Mouse (Mus musculus) B cell, adult 67 days (primary cell): ENCODE measurements around the gene Zfp983. TPM values are rescaled to one million over a fixed set of nuclear protein-coding genes. Genes with fewer than 3 reads are reported as not detected.

Source experiments
- total RNA-seq, 2 experiments: library from RNA; stranded (reverse); gene quantifications; 4 replicates each; pipeline ENCODE4 v1.2.4; 2023

The Zfp983 gene
- 10 to 100 TPM; 10.3 to 11.1 TPM for total RNA-seq

DNA sequence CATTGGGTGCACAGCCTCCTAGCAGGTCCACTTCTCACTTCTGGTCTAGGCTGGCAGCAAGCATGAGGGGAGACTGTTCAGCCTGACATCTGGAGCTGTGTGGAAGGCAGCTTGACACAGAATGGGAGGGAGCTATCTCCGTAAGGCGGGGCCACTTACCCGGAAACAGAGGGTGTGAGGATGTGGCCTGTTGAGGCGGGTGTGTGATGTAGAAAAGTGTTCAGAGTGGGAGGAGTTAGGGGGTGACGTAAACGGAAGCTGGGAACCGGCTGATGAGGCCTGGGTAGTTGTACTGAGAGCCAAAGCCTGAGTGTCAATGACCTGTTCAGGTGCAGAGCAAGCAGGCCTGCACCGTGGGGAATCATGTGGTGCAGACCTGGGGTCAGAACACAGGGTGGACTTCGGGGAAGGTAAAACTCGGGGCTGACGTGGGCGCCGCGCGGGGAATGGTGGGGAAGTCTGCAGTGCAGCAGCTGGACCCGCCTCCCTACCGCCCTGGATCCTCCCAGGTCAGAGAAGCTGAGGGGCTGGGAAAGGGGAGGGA, at the start of gene Zfp983:
Zfp983 (plus strand) TSS at position 261 of the 544 bp plus-strand sequence.

GRCm38 (mm10) chr17:21691560-21691959, 41.1 kb downstream of the Zfp983 start, which contains the start of gene Gm10226:
Gene Gm10226 (plus strand): TSS chr17:21691860.

DNA sequence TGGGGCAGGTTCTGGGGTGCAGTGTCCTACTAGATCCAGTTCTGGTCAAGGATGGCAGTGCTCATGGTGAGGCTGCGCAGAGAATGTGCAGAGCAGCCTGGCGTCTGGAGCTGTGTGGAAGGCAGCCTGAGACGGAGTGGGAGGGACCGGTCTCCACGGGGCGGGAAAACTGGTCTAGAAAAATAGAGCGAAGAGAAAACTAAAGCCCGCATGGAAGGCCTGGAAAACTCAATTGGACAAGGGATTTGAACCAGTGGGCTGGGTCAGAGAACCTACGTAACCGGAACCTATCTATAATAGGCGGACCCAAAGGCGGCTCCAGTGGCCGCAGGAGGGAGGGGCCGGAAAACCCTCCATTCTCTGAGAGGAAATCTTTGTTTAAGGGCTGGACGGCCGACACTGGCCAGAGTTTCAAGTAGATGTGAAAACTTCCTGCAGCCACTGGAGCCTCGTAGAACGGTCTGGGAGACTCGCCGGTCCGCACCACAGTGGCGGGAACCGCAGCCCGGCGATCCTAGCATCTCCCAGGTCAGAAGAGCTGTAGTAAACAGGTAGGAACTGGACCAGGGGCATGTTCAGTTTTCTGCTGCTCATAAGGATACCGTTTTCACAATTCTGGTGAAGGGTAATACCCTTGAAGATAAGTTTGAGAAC, 57.0 kb downstream of the Zfp983 start, which contains the start of gene Zfp760:
Zfp760 (plus strand) TSS at position 399 of the 654 bp plus-strand sequence.

Other genes starting within 250 kb of the Zfp983 start
- gene Zfp54, start 227.4 kb upstream of the Zfp983 start, total RNA-seq = 1 to 10 TPM; 2.5 to 4.0 TPM
- 10 to 100 TPM; 13.3 to 15.6 TPM for gene Zfp51, start 200.2 kb upstream of the Zfp983 start, total RNA-seq
- gene Zfp53, start 161.6 kb upstream of the Zfp983 start, total RNA-seq = 10 to 100 TPM; 11.8 to 18.1 TPM
- 10 to 100 TPM; 18.5 to 21.7 TPM for gene Zfp52, start 115.1 kb upstream of the Zfp983 start, total RNA-seq
- gene Zfp948, start 83.6 kb upstream of the Zfp983 start, total RNA-seq = 1 to 10 TPM; 2.2 to 2.9 TPM
- 10 to 100 TPM in 1 of 2 experiments, 1 to 10 TPM in 1; 6.7 to 13.1 TPM for gene Gm10226, start 41.2 kb downstream of the Zfp983 start, total RNA-seq
- gene Zfp760, start 57.1 kb downstream of the Zfp983 start, total RNA-seq = 1 to 10 TPM; 3.8 TPM
- gene Zfp229, start 80.2 kb downstream of the Zfp983 start, total RNA-seq = 1 to 10 TPM; 3.1 to 6.4 TPM
- gene Zfp820, start 195.1 kb downstream of the Zfp983 start, total RNA-seq = under 1 TPM; 0.32 to 0.53 TPM